Mouse (Mus musculus): Measurements from ENCODE around the gene Iqcg.

GRCm38 (mm10) chr16:32992158-32992557, 63.9 kb downstream of the Iqcg start:
- TF ChIP-seq CTCF (conservative IDR thresholded peaks at IDR 0.05; ENCODE audit: low read length) = no peak
- no peak for TF ChIP-seq NANOG (IDR thresholded peaks at IDR 0.05; ENCODE audit: borderline replicate concordance, low read length)
